Mouse (Mus musculus) embryonic fibroblast, embryonic 13.5 days (primary cell): ENCODE data around the gene Notch3.

ENCODE experiments used
- CTCF ChIP-seq: IDR thresholded peaks from 2 replicates; pipeline ENCODE4 v1.5.1; 2011; ENCODE audit warnings: mild to moderate bottlenecking, control low read depth, low read length, moderate library complexity, borderline replicate concordance; ENCODE audit not compliant: insufficient read depth
- POLR2A ChIP-seq: IDR thresholded peaks from 2 replicates; pipeline ENCODE4 v1.6.1; 2011; ENCODE audit warnings: low read depth, mild to moderate bottlenecking, control low read depth, low read length, moderate library complexity

DNA sequence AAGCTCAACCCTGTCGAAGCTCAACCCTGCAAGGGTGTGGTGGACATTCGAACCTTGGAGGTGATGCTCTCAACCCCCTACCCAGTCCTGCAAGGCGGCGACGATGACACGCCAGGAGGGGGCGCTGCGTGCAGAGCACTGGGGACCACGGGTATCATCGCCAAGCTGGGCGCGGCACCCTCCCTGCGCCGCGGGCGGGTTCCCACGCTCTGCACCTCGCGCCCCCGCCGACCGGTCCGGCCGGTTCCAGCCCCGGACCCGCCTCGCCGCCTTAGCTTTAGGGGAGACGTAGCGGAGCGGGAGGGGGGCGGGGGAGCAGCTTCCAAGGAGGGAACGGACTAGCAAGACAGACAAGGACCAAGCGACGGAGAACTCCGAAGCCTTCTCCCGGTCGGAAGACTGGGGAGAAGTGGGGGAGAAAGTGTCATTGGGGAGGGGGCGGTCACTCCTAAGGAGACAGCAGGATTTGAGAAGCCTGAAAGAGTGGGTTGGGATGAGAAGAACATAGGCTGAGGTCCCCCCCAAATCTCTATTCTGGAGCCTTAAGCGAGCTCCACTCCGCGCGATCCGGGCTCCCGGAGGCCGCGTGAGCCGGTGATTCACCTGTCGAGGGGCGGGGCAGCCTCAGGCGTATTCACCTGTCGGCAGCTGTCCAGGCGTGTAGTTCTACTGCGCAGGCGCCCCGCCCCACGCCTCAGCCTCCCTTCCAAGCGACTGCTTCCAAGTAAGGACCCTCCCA lies 4.4 kb downstream of the Notch3 start:
- TF ChIP-seq CTCF: peak; percentile 86
- TF ChIP-seq POLR2A: no peak
